Mouse (Mus musculus): ENCODE measurements around the gene Ang2.

Gene Ang2

GRCm38 (mm10) chr14:51150206-51150831 is 48.6 kb downstream of the Ang2 start:
- no peak for DNase-seq (ENCODE audit: low spot score)

GRCm38 (mm10) chr14:51149164-51149563 is 49.8 kb downstream of the Ang2 start:
- no peak for DNase-seq (ENCODE audit: low spot score)

GRCm38 (mm10) chr14:51148006-51148405 is 50.9 kb downstream of the Ang2 start:
- DNase-seq (ENCODE audit: low spot score) = no peak

- DNase-seq (ENCODE audit: low spot score) = no peak
Observed at GRCm38 (mm10) chr14:51146685-51147084, 52.3 kb downstream of the Ang2 start, which contains the start of gene Rnase1. TSS of gene Rnase1 (minus strand) at chr14:51146785.

GRCm38 (mm10) chr14:51145521-51145920 is 53.4 kb downstream of the Ang2 start:
- DNase-seq (ENCODE audit: low spot score) = no peak
